Mouse (Mus musculus): ENCODE measurements around the gene Nes. TPM values are rescaled to one million over a fixed set of nuclear protein-coding genes. Genes with fewer than 3 reads are reported as not detected.

Gene Nes
- polyA plus RNA-seq, 1 experiment from 2014 or later, result 77.6 TPM

- Histone ChIP-seq H3K27ac (peak overlapping the region; percentile 63), H3K36me3 (no peaks in the 10 kb centered on the region), H3K9me3 (no peaks in the 10 kb centered on the region), H3K4me3 (replicated peaks) (peak overlapping the region; percentile 37), H3K4me2 (replicated peaks) (peak overlapping the region; percentile 60), H3K9ac (replicated peaks) (peak overlapping the region; percentile 57), H3K4me1 (replicated peaks) (peaks cover 59% of the 10 kb centered on the region), H3K27me3 (peaks cover 36% of the 10 kb centered on the region)
- WGBS, result under 1% methylated on average over 15 of the region's 15 CpGs
- ATAC-seq, result peak; percentile 65
Measured at GRCm38 (mm10) chr3:87987633-87988032, 16.8 kb downstream of the Nes start.

DNA sequence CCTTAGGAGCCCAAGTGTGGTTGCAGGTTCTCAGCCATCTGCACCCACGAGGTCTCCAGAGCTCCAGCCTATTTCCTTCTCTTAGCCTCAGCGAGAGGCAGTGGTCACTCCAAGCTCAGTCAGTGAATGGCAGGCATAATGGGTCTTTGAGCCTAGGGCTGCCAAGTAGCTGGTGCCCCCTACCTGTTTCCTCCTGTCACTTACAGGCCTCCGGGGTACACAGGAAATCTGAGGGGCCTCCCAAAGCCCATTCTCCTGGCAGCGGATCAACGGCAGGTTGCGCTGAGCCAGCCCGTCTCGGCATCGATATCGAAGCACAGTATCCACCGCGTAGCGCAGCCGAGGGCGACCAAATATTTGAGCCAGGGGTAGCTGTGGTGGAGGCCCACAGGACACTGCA is 17.2 kb downstream of the Nes start:
- H3K4me1 ChIP-seq (replicated peaks), result peaks cover 54% of the 10 kb centered on the region
- peak overlapping the region; percentile 63; the same call in 1 of the 2 replicates for H3K27ac ChIP-seq
- peak; percentile 5 for ATAC-seq
- H3K9me3 ChIP-seq, result no peaks in the 10 kb centered on the region
- peak overlapping the region; percentile 57 for H3K9ac ChIP-seq (replicated peaks)
- peak overlapping the region; percentile 37 for H3K4me3 ChIP-seq (replicated peaks)
- WGBS, result 3% methylated on average over 15 of the region's 15 CpGs
- peaks cover 40% of the 10 kb centered on the region for H3K27me3 ChIP-seq
- H3K4me2 ChIP-seq (replicated peaks), result peak overlapping the region; percentile 60
- no peaks in the 10 kb centered on the region for H3K36me3 ChIP-seq

DNA sequence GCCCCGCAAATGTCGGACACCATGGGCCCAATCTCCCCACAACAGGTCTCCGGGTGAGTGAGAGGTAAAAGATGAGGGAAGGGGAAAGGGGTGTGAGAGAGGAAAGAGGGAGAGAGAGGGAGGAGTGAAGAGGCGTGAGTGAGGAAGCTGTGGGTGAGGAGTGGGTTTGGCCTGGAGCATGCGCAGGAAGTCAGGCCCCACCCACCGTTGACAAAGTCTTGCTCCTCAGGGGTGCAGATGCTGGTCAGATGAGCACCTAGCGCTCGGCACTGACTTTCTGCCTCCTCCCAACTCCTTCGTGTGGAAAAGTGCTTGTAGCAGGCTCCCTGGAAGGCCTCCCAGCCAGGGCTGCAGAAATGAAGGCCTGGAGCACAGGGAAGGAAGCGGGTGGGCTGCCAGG is 19.1 kb downstream of the Nes start:
- H3K4me3 ChIP-seq (replicated peaks), result no peak overlapping the region
- no peak overlapping the region for H3K27ac ChIP-seq
- no peak for ATAC-seq
- H3K9ac ChIP-seq (replicated peaks), result no peak overlapping the region
- peaks cover 36% of the 10 kb centered on the region for H3K4me1 ChIP-seq (replicated peaks)
- H3K36me3 ChIP-seq, result no peaks in the 10 kb centered on the region
- H3K4me2 ChIP-seq (replicated peaks), result no peak overlapping the region
- H3K9me3 ChIP-seq, result no peaks in the 10 kb centered on the region
- 39% methylated on average over 10 of the region's 10 CpGs for WGBS
- H3K27me3 ChIP-seq, result peaks cover 59% of the 10 kb centered on the region

- Histone ChIP-seq H3K4me1 (replicated peaks) (peaks cover 19% of the 10 kb centered on the region), H3K27ac (no peak overlapping the region), H3K27me3 (peaks cover 93% of the 10 kb centered on the region), H3K9me3 (no peaks in the 10 kb centered on the region), H3K4me2 (replicated peaks) (no peak overlapping the region), H3K4me3 (replicated peaks) (no peak overlapping the region), H3K9ac (replicated peaks) (no peak overlapping the region), H3K36me3 (no peaks in the 10 kb centered on the region)
- no peak for ATAC-seq
- WGBS, result 3% methylated on average over 5 of the region's 6 CpGs
Measured at GRCm38 (mm10) chr3:87993436-87993835, 22.6 kb downstream of the Nes start.

DNA sequence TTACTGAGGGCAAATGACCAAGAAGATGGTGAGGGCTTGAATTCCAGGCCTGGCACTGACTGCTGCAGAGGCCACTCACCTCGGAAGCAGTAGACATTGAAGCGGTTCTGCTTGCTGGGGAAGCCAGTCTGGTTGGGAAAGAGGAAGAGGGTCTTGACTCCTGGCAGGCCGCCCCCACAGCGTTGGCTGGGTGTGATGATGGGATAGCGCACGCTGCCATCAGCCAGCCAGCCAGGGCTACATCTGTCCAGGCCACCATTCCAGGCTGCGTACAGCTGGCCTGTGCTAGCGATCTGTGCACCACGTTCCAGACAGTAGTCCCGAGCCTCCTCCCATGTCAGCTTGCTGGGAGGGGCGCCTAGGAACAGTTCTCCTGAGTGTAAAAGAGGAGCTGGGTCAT is 24.5 kb downstream of the Nes start:
- no peak overlapping the region for H3K4me3 ChIP-seq (replicated peaks)
- WGBS, result 28% methylated on average over 11 of the region's 11 CpGs
- H3K36me3 ChIP-seq, result no peaks in the 10 kb centered on the region
- H3K9ac ChIP-seq (replicated peaks), result no peak overlapping the region
- no peak overlapping the region for H3K4me2 ChIP-seq (replicated peaks)
- no peak overlapping the region for H3K27ac ChIP-seq
- no peaks in the 10 kb centered on the region for H3K9me3 ChIP-seq
- ATAC-seq, result no peak
- peaks cover 94% of the 10 kb centered on the region for H3K27me3 ChIP-seq
- peaks cover 34% of the 10 kb centered on the region for H3K4me1 ChIP-seq (replicated peaks)

DNA sequence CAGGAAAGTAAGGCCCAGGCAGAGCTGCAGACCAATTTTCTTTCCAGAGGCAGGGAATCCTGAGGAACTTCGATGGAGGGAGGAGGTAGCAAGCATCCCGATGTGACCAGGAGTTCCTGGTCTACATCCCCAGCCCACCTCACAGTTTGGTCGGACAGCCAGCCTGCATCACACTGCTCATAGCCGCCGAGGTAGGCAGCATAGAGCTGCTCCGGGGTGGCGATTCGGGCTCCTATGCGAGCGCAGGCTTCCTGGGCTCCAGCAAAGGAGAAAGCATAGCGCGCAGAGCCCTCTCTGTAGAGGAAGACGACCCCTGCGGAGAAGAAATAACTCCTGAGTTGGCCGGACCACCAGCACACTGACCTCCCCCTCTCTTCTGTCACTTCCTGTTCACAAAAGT is 25.5 kb downstream of the Nes start:
- no peak for ATAC-seq

DNA sequence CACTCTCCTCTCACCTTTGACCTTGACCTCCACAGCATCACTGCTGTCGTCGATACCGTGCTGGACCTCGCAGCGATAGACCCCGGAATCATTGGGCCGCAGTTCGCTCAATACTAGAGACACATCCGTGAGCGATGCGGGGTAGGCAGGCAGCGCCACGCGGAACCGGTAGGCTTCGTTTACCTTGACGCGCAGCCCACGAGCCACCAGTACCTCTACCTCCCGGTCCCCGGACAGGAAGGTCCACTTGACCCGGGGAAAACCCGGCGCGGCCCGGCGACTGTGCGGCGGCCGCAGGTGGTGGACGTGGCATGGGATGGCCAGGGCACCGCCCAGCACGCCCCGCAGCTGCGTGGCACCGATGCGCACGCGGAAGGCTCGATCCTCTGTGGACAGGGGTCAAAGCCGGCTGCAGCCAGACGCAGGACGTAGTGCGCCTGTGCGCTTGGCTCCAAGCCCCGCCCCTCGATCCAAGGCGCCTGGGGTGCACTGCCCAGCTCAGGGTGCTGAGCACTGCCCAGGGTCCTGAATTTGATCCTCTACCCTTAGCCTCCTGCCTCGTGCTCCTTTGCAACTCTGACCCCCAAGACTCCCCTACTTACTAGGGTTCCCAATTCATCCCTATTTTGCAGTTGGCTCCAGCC is 26.2 kb downstream of the Nes start:
- under 1% methylated on average over 49 of the region's 49 CpGs for WGBS
- Histone ChIP-seq H3K9ac (replicated peaks) (peak overlapping the region; percentile 61), H3K4me2 (replicated peaks) (peak overlapping the region; percentile 63), H3K27me3 (peaks cover 97% of the 10 kb centered on the region), H3K9me3 (no peaks in the 10 kb centered on the region), H3K36me3 (no peaks in the 10 kb centered on the region), H3K4me1 (replicated peaks) (peaks cover 42% of the 10 kb centered on the region), H3K4me3 (replicated peaks) (peak overlapping the region; percentile 44), H3K27ac (no peak overlapping the region)
- ATAC-seq, result peak; percentile 25

More for the DNA sequence above, 25.5 kb downstream of the Nes start:
- H3K9me3 ChIP-seq, result no peaks in the 10 kb centered on the region
- H3K9ac ChIP-seq (replicated peaks), result no peak overlapping the region
- H3K4me2 ChIP-seq (replicated peaks), result peak overlapping the region; percentile 63
- H3K27ac ChIP-seq, result no peak overlapping the region
- peaks cover 40% of the 10 kb centered on the region for H3K4me1 ChIP-seq (replicated peaks)
- no peaks in the 10 kb centered on the region for H3K36me3 ChIP-seq
- H3K4me3 ChIP-seq (replicated peaks), result peak overlapping the region; percentile 44
- peaks cover 96% of the 10 kb centered on the region for H3K27me3 ChIP-seq
- WGBS, result under 1% methylated on average over 15 of the region's 15 CpGs

GRCm38 (mm10) chr3:87998747-87999146 is 27.9 kb downstream of the Nes start:
- H3K4me3 ChIP-seq (replicated peaks), result peak overlapping the region; percentile 40; the same call in 1 of the 2 replicates
- peak; percentile 38; the same call in 1 of the 2 replicates for ATAC-seq

DNA sequence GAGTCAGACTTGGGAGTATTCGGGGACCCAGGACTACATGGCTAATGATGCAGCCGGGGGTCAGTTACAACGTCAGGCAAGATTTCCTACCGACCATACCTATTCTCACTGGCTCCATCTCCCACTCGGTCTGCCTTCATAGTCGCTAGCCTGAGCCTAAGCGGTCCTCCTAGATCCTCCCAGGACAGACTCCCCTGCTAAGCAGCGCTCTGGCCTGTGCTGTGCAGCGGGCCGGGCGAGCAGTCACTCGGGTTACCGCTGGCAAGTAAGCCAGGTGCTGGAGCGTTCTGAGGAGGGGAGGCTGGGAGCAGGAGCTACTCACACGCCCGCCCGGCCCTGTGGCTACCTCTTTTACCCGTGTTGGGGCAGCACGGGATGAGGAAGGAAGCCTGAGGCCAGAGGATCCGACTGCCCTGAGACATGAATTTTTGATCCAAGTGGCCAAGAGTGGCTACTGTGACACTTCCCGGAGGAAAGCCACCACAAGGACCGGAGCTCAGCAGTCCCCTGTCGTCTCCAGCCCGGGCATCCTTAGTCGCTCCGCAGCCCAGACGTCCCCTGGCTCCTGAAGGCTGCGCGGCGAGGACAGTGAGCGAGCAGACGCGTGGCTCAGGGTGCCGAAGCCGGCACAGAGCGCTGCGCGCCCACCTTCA is 28.5 kb downstream of the Nes start:
- WGBS, result under 1% methylated on average over 38 of the region's 38 CpGs
- no peak for ATAC-seq
- Histone ChIP-seq H3K9ac (replicated peaks) (peak overlapping the region; percentile 50), H3K9me3 (no peaks in the 10 kb centered on the region), H3K27me3 (peaks cover 98% of the 10 kb centered on the region), H3K4me1 (replicated peaks) (peaks cover 49% of the 10 kb centered on the region), H3K36me3 (no peaks in the 10 kb centered on the region), H3K27ac (no peak overlapping the region), H3K4me2 (replicated peaks) (peak overlapping the region; percentile 66), H3K4me3 (replicated peaks) (peak overlapping the region; percentile 40)

More at GRCm38 (mm10) chr3:87998747-87999146, 27.9 kb downstream of the Nes start:
- H3K9ac ChIP-seq (replicated peaks), result no peak overlapping the region
- no peaks in the 10 kb centered on the region for H3K9me3 ChIP-seq
- peaks cover 49% of the 10 kb centered on the region for H3K4me1 ChIP-seq (replicated peaks)
- no peak overlapping the region for H3K27ac ChIP-seq
- H3K27me3 ChIP-seq, result peaks cover 100% of the 10 kb centered on the region
- 0% methylated on average over 6 of the region's 7 CpGs for WGBS
- peak overlapping the region; percentile 66 for H3K4me2 ChIP-seq (replicated peaks)
- H3K36me3 ChIP-seq, result no peaks in the 10 kb centered on the region

- H3K4me1 ChIP-seq (replicated peaks), result peaks cover 49% of the 10 kb centered on the region
- under 1% methylated on average over 39 of the region's 39 CpGs for WGBS
- H3K4me3 ChIP-seq (replicated peaks), result peak within 1 kb of the TSS; percentile 40
- H3K9ac ChIP-seq (replicated peaks), result peak within 1 kb of the TSS; percentile 50
- ATAC-seq, result no peak
- no peak within 1 kb of the TSS for H3K27ac ChIP-seq
- no peaks in the 10 kb centered on the region for H3K36me3 ChIP-seq
- peaks cover 93% of the 10 kb centered on the region for H3K27me3 ChIP-seq
- H3K4me2 ChIP-seq (replicated peaks), result peak within 1 kb of the TSS; percentile 66
- H3K9me3 ChIP-seq, result no peaks in the 10 kb centered on the region
Measured at GRCm38 (mm10) chr3:88000181-88000580, 29.3 kb downstream of the Nes start, which contains the start of gene Bcan. Gene Bcan, minus strand, starts transcription at chr3:88000230.

GRCm38 (mm10) chr3:88000816-88001595 is 30.1 kb downstream of the Nes start:
- Histone ChIP-seq H3K9me3 (no peaks in the 10 kb centered on the region), H3K4me1 (replicated peaks) (peaks cover 49% of the 10 kb centered on the region), H3K9ac (replicated peaks) (no peak overlapping the region), H3K27me3 (peaks cover 85% of the 10 kb centered on the region), H3K4me2 (replicated peaks) (peak overlapping the region; percentile 66), H3K36me3 (no peaks in the 10 kb centered on the region), H3K27ac (no peak overlapping the region), H3K4me3 (replicated peaks) (peak overlapping the region; percentile 40)
- ATAC-seq, result no peak
- 12% methylated on average over 11 of the region's 11 CpGs for WGBS
